Mouse (Mus musculus) testis, adult 10 weeks (tissue): Measurements from ENCODE around the gene Kbtbd8. TPM values are rescaled to one million over a fixed set of nuclear protein-coding genes. Genes with fewer than 3 reads are reported as not detected.

Experiments
- polyA plus RNA-seq: library from polyadenylated mRNA; stranded (reverse); fragments of 350-450 nt; fragmentation: Illumina TruSeq; extraction: RNeasy Lipid Tissue Mini Kit (QIAGEN cat#74804); gene quantifications from one replicate; pipeline ENCODE4 v1.2.3, GENCODE M21; 2014; ENCODE audit warnings: low read depth, low replicate concordance

Kbtbd8 gene
- polyA plus RNA-seq: 26.0 TPM

DNA sequence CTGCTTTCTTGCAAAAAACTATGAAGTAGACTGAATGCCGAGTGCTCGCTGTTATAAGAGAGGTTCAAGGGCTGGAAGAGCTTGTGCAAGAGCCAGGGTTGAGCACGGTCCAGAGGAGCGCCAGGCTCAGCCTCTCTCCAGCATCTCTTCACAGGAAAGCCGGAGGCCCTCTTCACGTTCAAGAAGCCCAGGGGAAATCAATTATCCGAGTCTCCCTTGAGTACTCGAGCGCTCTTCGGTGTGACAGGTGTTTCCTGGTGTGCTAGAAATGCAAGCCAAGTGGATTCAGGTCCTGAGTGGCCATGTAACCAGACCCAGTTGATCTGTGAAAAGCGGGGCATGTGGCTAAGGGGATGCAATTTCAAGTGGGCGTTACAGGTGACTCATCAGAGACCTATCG, at the start of gene Kbtbd8:
Kbtbd8 (plus strand) TSS at position 295 of the 400 bp plus-strand sequence.

Other genes with a start within 250 kb of the Kbtbd8 start
- not detected for gene Gm10234, start 204.9 kb downstream of the Kbtbd8 start, polyA plus RNA-seq